Mouse (Mus musculus): ENCODE data around the gene Prune2.

GRCm38 (mm10) chr19:17011261-17011995, 55.5 kb downstream of the Prune2 start:
- TF ChIP-seq POLR2A (IDR thresholded peaks at IDR 0.05; ENCODE audit: borderline replicate concordance, extremely low read depth, low read depth, low read length) (no peak), CTCF (IDR thresholded peaks at IDR 0.05; ENCODE audit: insufficient read depth, low read length) (no peak)
